Mouse (Mus musculus) right cerebral cortex, postnatal 25 days (tissue): ENCODE measurements around the gene Mcrip1.
"Not testable (repeated sequence)": the region's sequence is repeated elsewhere in the genome, so short reads cannot be mapped to it uniquely, and the experiment has no call there.

ENCODE experiments used
- DNase-seq: peaks from one replicate; pipeline ENCODE4 v3.0.0; 2022

Mcrip1 gene

GRCm38 (mm10) chr11:120574278-120574600 is 24.7 kb upstream of the Mcrip1 start:
- no peak for DNase-seq

- no peak for DNase-seq
Measured at GRCm38 (mm10) chr11:120573585-120574277, 24.2 kb upstream of the Mcrip1 start.

GRCm38 (mm10) chr11:120572752-120573584 is 23.4 kb upstream of the Mcrip1 start, which contains the start of gene P4hb:
Gene P4hb, minus strand, starts transcription at chr11:120573253.
- DNase-seq = peak; percentile 100

GRCm38 (mm10) chr11:120572417-120572751 is 22.9 kb upstream of the Mcrip1 start:
- no peak for DNase-seq

GRCm38 (mm10) chr11:120571754-120572416 is 22.4 kb upstream of the Mcrip1 start:
- no peak for DNase-seq

GRCm38 (mm10) chr11:120571122-120571521 is 21.6 kb upstream of the Mcrip1 start:
- no peak for DNase-seq

GRCm38 (mm10) chr11:120568324-120568723 is 18.8 kb upstream of the Mcrip1 start:
- no peak for DNase-seq

GRCm38 (mm10) chr11:120565114-120565513 is 15.6 kb upstream of the Mcrip1 start:
- no peak for DNase-seq

GRCm38 (mm10) chr11:120562949-120563348 is 13.4 kb upstream of the Mcrip1 start:
- no peak for DNase-seq

GRCm38 (mm10) chr11:120560952-120561728 is 11.6 kb upstream of the Mcrip1 start:
- no peak for DNase-seq

GRCm38 (mm10) chr11:120558843-120559242 is 9.3 kb upstream of the Mcrip1 start:
- not testable (repeated sequence) for DNase-seq

- no peak for DNase-seq
Measured at GRCm38 (mm10) chr11:120555260-120555659, 5.7 kb upstream of the Mcrip1 start.

GRCm38 (mm10) chr11:120554834-120555233 is 5.3 kb upstream of the Mcrip1 start:
- no peak for DNase-seq

- DNase-seq = no peak
Measured at GRCm38 (mm10) chr11:120552736-120553135, 3.2 kb upstream of the Mcrip1 start.

GRCm38 (mm10) chr11:120550810-120551440 is 1.4 kb upstream of the Mcrip1 start, which contains the start of gene Ppp1r27:
Gene Ppp1r27, minus strand, starts transcription at chr11:120551132.
- no peak for DNase-seq

- no peak for DNase-seq
Measured at GRCm38 (mm10) chr11:120549986-120550809, 671 bp upstream of the Mcrip1 start.

- DNase-seq = no peak
Measured at GRCm38 (mm10) chr11:120548786-120549167, 750 bp downstream of the Mcrip1 start.

GRCm38 (mm10) chr11:120548214-120548613 is 1.3 kb downstream of the Mcrip1 start:
- no peak for DNase-seq

- DNase-seq = no peak
Measured at GRCm38 (mm10) chr11:120547469-120547868, 2.1 kb downstream of the Mcrip1 start.

- DNase-seq = no peak
Measured at GRCm38 (mm10) chr11:120545964-120546363, 3.6 kb downstream of the Mcrip1 start.

GRCm38 (mm10) chr11:120542376-120542775 is 7.2 kb downstream of the Mcrip1 start:
- no peak for DNase-seq

- DNase-seq = no peak
Measured at GRCm38 (mm10) chr11:120541907-120542306, 7.6 kb downstream of the Mcrip1 start.
